Mouse (Mus musculus) embryonic facial prominence, embryonic 11.5 days (tissue): ENCODE measurements at regions not wholly inside any gene's neighbourhood (a gene's known extent, or its start where the extent isn't known, plus 50 kb on each side); places are given as distances from the start of the nearest gene placed in this dataset.

Experiments
- ATAC-seq: fragments of 200-750 bp; cut with Nextera tagmentation; replicated peaks from 2 replicates; pipeline ENCODE4 v1.8.0; 2017; ENCODE audit warnings: low read depth; ENCODE audit not compliant: insufficient number of reproducible peaks, low FRiP score, low TSS enrichment
- DNase-seq: peaks from one replicate; pipeline ENCODE4 v3.0.0-alpha.2; 2015; ENCODE audit warnings: low spot score
- H3K27ac ChIP-seq: fragments of 300-500 bp; sonication (generic); replicated peaks from 2 replicates; pipeline ENCODE4 v1.5.1; 2014; ENCODE audit warnings: mild to moderate bottlenecking, low read depth, low read length, control low read depth
- H3K27me3 ChIP-seq: fragments of 300-500 bp; sonication (generic); 2 replicates; pipeline ENCODE4 v1.6.1; 2014; ENCODE audit warnings: mild to moderate bottlenecking, low read length, moderate library complexity, mixed read lengths; ENCODE audit not compliant: control insufficient read depth, insufficient read depth
- H3K36me3 ChIP-seq: fragments of 300-500 bp; sonication (generic); replicated peaks from 2 replicates; pipeline ENCODE4 v1.6.1; 2014; ENCODE audit warnings: low read depth, mild to moderate bottlenecking, low read length, moderate library complexity, mixed read lengths; ENCODE audit not compliant: control insufficient read depth, insufficient read depth
- H3K4me1 ChIP-seq: fragments of 300-500 bp; sonication (generic); 2 replicates; pipeline ENCODE4 v1.6.1; 2014; ENCODE audit warnings: low read length, mixed read lengths; ENCODE audit not compliant: control insufficient read depth, insufficient read depth
- H3K4me2 ChIP-seq: fragments of 300-500 bp; sonication (generic); 2 replicates; pipeline ENCODE4 v1.6.1; 2014; ENCODE audit warnings: low read depth, mild to moderate bottlenecking, control low read depth, low read length, moderate library complexity
- H3K4me3 ChIP-seq: fragments of 300-500 bp; sonication (generic); 2 replicates; pipeline ENCODE4 v1.5.1; 2014; ENCODE audit warnings: low read depth, low read length, control low read depth
- H3K9ac ChIP-seq: fragments of 300-500 bp; sonication (generic); replicated peaks from 2 replicates; pipeline ENCODE4 v1.6.1; 2014; ENCODE audit warnings: mild to moderate bottlenecking, control low read depth, low read length
- H3K9me3 ChIP-seq: fragments of 300-500 bp; sonication (generic); replicated peaks from 2 replicates; pipeline ENCODE4 v1.6.1; 2016; ENCODE audit warnings: mild to moderate bottlenecking, low read length, inconsistent platforms, mixed read lengths; ENCODE audit not compliant: control insufficient read depth
- WGBS: fragments of 180-500 bp; shearing (Covaris S2); extraction: QIAGEN DNeasy Blood & Tissue Kit; methylation state at CpG from one replicate; pipeline ENCODE4 v1.1.7; 2014; 5-methylcytosine and 5-hydroxymethylcytosine counted together

DNA sequence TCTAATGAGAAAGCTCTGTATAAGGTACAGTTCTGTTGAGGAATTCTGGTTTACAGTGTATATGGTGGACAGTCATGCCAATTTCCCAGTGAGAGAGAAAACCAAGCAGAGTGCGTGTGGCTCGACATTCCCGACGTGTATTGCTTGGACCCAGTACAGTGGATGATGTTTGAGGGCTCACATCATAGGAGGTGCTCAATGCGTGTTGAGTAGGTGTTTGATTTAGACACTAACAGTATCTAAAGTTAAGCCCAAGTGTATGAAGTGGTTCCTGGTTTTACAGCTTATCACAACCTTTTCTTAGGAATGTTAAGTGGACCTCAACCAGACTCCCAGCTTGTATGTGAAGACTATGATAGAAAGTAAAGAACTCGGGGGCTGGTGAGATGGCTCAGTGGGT lies 96.2 kb upstream of the Tpm1 start:
- Histone ChIP-seq H3K9me3 (no peaks in the 10 kb centered on the region), H3K9ac (no peak overlapping the region), H3K27me3 (no peaks in the 10 kb centered on the region), H3K4me2 (no peak overlapping the region), H3K4me3 (no peak overlapping the region), H3K36me3 (no peaks in the 10 kb centered on the region), H3K27ac (no peak overlapping the region), H3K4me1 (no peaks in the 10 kb centered on the region)
- DNase-seq, result no peak
- ATAC-seq, result no peak
- WGBS, result 94% methylated on average over 6 of the region's 6 CpGs

GRCm38 (mm10) chr9:67144511-67144910 lies 95.3 kb upstream of the Tpm1 start:
- no peaks in the 10 kb centered on the region for H3K36me3 ChIP-seq
- H3K4me3 ChIP-seq, result no peak overlapping the region
- DNase-seq, result no peak
- no peak overlapping the region for H3K4me2 ChIP-seq
- H3K4me1 ChIP-seq, result no peaks in the 10 kb centered on the region
- H3K9ac ChIP-seq, result no peak overlapping the region
- no peaks in the 10 kb centered on the region for H3K9me3 ChIP-seq
- no peak for ATAC-seq
- no peaks in the 10 kb centered on the region for H3K27me3 ChIP-seq
- H3K27ac ChIP-seq, result no peak overlapping the region

- Histone ChIP-seq H3K4me3 (no peak overlapping the region), H3K4me1 (peaks cover 8% of the 10 kb centered on the region), H3K9me3 (no peaks in the 10 kb centered on the region), H3K27me3 (no peaks in the 10 kb centered on the region), H3K27ac (no peak overlapping the region), H3K36me3 (no peaks in the 10 kb centered on the region), H3K4me2 (no peak overlapping the region), H3K9ac (no peak overlapping the region)
- WGBS, result 71% methylated on average over 7 of the region's 7 CpGs
- ATAC-seq (no peak), DNase-seq (peak; percentile 50)
Observed at GRCm38 (mm10) chr9:67140319-67140887, 91.2 kb upstream of the Tpm1 start.

DNA sequence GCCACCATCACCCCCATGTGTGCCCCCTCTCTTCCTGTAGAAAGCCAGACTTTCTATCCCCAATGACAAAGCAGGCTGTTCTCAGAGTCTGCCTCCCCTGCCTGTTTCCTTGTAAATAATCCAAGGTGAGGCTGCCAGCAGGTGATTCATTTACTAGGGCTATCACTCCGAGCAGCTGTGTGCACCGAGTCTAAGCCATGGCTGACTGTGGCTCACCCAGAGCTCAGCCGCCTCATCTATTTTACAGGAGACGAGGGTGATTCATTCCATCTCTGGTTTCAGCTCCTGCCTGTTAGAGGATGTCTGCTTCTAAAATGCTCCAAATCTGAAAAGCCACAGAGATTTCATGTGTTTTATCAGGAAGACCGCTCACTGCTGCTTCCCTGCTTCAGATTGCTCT lies 88.5 kb upstream of the Tpm1 start:
- 56% methylated on average over 5 of the region's 5 CpGs for WGBS
- no peaks in the 10 kb centered on the region for H3K9me3 ChIP-seq
- no peak for DNase-seq
- H3K4me1 ChIP-seq, result peaks cover 8% of the 10 kb centered on the region
- H3K4me3 ChIP-seq, result no peak overlapping the region
- H3K4me2 ChIP-seq, result no peak overlapping the region
- H3K27me3 ChIP-seq, result no peaks in the 10 kb centered on the region
- H3K27ac ChIP-seq, result no peak overlapping the region
- ATAC-seq, result no peak
- H3K9ac ChIP-seq, result no peak overlapping the region
- no peaks in the 10 kb centered on the region for H3K36me3 ChIP-seq

DNA sequence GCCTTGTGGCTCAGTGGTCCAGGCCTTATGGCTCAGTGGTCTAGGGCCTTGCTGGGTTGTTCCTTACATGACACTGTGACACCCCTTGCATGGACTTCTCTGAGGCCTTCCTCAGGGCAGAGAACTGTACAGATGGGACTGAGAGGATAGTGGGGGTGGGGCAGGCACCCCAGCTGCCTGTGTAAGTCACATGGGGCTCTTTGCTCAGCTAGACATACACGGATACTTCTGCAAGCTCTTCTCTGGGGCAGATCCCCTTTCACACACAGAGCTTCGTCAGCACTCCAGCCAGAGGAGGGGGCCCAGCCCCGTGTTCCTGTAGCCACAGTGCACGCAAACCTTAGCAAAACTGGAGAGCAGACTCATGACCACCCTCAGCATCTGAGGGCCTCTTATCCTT lies 87.9 kb upstream of the Tpm1 start:
- Histone ChIP-seq H3K4me3 (no peak overlapping the region), H3K4me2 (no peak overlapping the region), H3K27me3 (no peaks in the 10 kb centered on the region), H3K4me1 (peaks cover 8% of the 10 kb centered on the region), H3K36me3 (no peaks in the 10 kb centered on the region), H3K27ac (0 out of 2 replicates have a peak overlapping the region, but pooled peaks have one; percentile 8), H3K9ac (no peak overlapping the region), H3K9me3 (no peaks in the 10 kb centered on the region)
- WGBS, result 30% methylated on average over 4 of the region's 4 CpGs
- DNase-seq (peak; percentile 9), ATAC-seq (no peak)

DNA sequence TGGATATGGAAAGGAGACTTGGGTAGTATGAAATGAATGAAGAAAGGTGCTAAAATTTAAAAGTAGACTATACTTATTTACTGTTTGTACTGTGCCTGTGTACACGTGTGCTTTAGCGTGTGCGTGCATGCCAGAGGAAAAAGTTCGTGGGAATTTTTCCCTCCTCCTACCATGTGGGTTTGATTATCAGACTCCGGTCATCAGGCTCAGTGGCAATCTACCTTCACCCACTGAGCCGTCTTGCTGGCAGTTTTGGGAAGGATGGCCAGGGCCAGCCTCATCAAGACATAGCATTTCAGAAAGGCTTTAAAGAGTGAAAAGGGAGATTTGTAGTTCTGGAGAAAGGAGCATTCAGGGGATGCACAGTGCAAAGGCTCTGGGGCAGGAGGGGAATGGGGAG lies 87.0 kb upstream of the Tpm1 start:
- Histone ChIP-seq H3K9me3 (no peaks in the 10 kb centered on the region), H3K36me3 (no peaks in the 10 kb centered on the region), H3K27me3 (no peaks in the 10 kb centered on the region), H3K27ac (0 out of 2 replicates have a peak overlapping the region, but pooled peaks have one; percentile 8), H3K4me3 (no peak overlapping the region), H3K9ac (no peak overlapping the region), H3K4me2 (no peak overlapping the region), H3K4me1 (peaks cover 8% of the 10 kb centered on the region)
- ATAC-seq, result no peak
- DNase-seq, result peak; percentile 66
- WGBS, result 43% methylated on average over 6 of the region's 6 CpGs

DNA sequence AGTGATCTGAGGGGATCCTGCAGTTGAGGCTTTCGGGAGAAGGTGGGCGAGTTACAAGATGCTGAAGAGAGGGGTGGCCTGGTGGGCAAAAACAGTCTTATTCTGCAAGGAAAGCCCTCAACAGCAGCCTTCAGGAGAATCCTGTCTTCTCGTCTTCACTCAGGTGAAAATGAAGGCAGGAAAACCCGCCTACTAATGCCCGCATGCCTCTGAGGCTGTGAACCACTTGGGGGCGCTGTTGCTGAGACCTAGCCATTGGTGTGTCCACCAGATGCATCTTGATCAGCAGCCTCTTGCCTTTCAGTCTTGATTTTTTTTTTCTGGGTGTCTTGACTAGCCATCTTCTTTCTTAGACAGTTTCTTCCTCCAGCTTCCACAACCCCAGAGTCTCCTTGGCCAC lies 85.2 kb upstream of the Tpm1 start:
- Histone ChIP-seq H3K4me2 (no peak overlapping the region), H3K4me1 (peaks cover 8% of the 10 kb centered on the region), H3K9ac (no peak overlapping the region), H3K9me3 (no peaks in the 10 kb centered on the region), H3K36me3 (no peaks in the 10 kb centered on the region), H3K27me3 (no peaks in the 10 kb centered on the region), H3K27ac (no peak overlapping the region), H3K4me3 (no peak overlapping the region)
- DNase-seq (no peak), ATAC-seq (no peak)
- 71% methylated on average over 6 of the region's 6 CpGs for WGBS

DNA sequence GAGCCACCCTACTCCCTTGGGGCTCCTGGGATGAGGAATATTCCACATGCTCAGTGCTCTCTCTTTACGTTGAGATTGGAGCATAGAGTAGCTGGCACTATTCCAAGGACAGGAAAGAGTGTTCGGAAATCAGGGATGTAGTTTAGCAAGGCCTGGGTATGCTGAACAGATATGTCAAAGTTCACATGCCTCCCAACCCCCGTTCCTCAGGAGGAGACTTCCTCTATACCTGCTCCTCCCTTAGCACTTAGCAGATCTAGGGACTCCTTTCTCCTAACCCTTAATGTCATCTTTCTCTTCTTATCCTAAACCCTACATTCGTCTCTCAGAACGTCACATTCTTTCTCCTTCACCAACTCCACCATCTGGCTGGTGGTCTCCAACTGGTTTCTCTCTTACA lies 83.2 kb upstream of the Tpm1 start:
- no peak overlapping the region for H3K4me3 ChIP-seq
- H3K27me3 ChIP-seq, result no peaks in the 10 kb centered on the region
- no peaks in the 10 kb centered on the region for H3K36me3 ChIP-seq
- no peak overlapping the region for H3K27ac ChIP-seq
- peaks cover 8% of the 10 kb centered on the region for H3K4me1 ChIP-seq
- WGBS, result 82% methylated on average over 5 of the region's 5 CpGs
- DNase-seq, result no peak
- ATAC-seq, result no peak
- H3K4me2 ChIP-seq, result no peak overlapping the region
- no peaks in the 10 kb centered on the region for H3K9me3 ChIP-seq
- no peak overlapping the region for H3K9ac ChIP-seq
